Mouse (Mus musculus) G1E (cell line): Measurements from ENCODE around the gene Ins2.

ENCODE experiments used
- CTCF ChIP-seq: IDR thresholded peaks from 2 replicates; pipeline ENCODE4 v1.5.1; 2012; ENCODE audit warnings: low read depth, low read length, inconsistent platforms, mixed read lengths
- GATA1 ChIP-seq: IDR thresholded peaks from 2 replicates; pipeline ENCODE4 v1.6.1; 2012; ENCODE audit warnings: borderline replicate concordance, low read length, inconsistent platforms, mixed read lengths
- GATA2 ChIP-seq: IDR thresholded peaks from 2 replicates; pipeline ENCODE4 v1.6.1; 2012; ENCODE audit warnings: low read depth, low read length, inconsistent platforms, borderline replicate concordance
- POLR2AphosphoS5 ChIP-seq: IDR thresholded peaks from 2 replicates; pipeline ENCODE4 v1.6.1; 2012; ENCODE audit warnings: low read depth, low read length, inconsistent platforms; ENCODE audit not compliant: insufficient replicate concordance
- TAL1 ChIP-seq: conservative IDR thresholded peaks from 2 replicates; pipeline ENCODE4 v1.6.1; 2012; ENCODE audit warnings: low read depth, low read length, inconsistent platforms, mixed read lengths

GRCm38 (mm10) chr7:142629806-142630205, 113.4 kb downstream of the Ins2 start:
- TF ChIP-seq CTCF (no peak), TAL1 (no peak), GATA2 (no peak), POLR2AphosphoS5 (no peak), GATA1 (no peak)
